Mouse (Mus musculus) stomach, postnatal 0 days (tissue): Measurements from ENCODE around the gene Asb3.

ENCODE experiments used
- CTCF ChIP-seq: IDR thresholded peaks from 2 replicates; pipeline ENCODE4 v1.5.1; 2016; ENCODE audit warnings: antibody characterized with exemption, low read depth, mild to moderate bottlenecking, moderate library complexity
- EP300 ChIP-seq: optimal IDR thresholded peaks from 2 replicates; pipeline ENCODE3; 2016; ENCODE audit warnings: antibody characterized with exemption

DNA sequence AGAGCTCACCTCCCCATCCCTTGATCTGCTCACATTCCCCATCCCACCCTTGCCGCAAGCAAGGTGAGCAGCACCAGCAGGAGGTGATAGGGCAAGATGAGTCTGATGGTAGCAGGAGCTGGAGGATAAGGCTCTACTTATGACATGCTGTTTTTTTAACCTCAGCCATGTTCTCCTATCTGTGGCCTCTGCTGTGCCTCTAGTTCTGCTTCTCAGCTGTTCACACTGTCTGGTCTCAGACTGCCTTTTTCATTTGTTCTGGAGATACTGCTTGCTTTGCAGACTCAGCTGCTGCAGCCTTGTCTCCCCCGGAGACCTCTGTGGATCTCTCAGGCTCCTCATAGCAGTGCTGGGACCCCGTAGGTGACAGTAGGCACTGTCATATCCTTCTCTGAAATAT lies 38.1 kb downstream of the Asb3 start:
- TF ChIP-seq CTCF (no peak), EP300 (no peak)
